Mouse (Mus musculus) ovary, adult 18-20 months (tissue): ENCODE data around the gene Apobec3.
A peak's percentile ranks its signal among the peaks of the same experiment; 100 is the strongest.

ENCODE experiments used
- DNase-seq: peaks from one replicate; pipeline ENCODE4 v3.0.0; 2022; ENCODE audit warnings: low spot score, mixed read lengths

The Apobec3 gene

GRCm38 (mm10) chr15:79891436-79892212 is at the start of gene Apobec3:
Apobec3 (plus strand) TSS chr15:79891659.
- peak; percentile 50 for DNase-seq

- DNase-seq: no peak
Measured at GRCm38 (mm10) chr15:79842985-79843384, 48.5 kb upstream of the Apobec3 start.

- no peak for DNase-seq
Measured at GRCm38 (mm10) chr15:79845986-79846385, 45.5 kb upstream of the Apobec3 start.

GRCm38 (mm10) chr15:79847100-79847499 is 44.4 kb upstream of the Apobec3 start:
- no peak for DNase-seq

- no peak for DNase-seq
Measured at GRCm38 (mm10) chr15:79850143-79850542, 41.3 kb upstream of the Apobec3 start.

- DNase-seq: no peak
Measured at GRCm38 (mm10) chr15:79858979-79859378, 32.5 kb upstream of the Apobec3 start.

- no peak for DNase-seq
Measured at GRCm38 (mm10) chr15:79859821-79860220, 31.6 kb upstream of the Apobec3 start.

GRCm38 (mm10) chr15:79867260-79868002 is 24.0 kb upstream of the Apobec3 start:
- no peak for DNase-seq

GRCm38 (mm10) chr15:79873545-79873944 is 17.9 kb upstream of the Apobec3 start:
- no peak for DNase-seq

- DNase-seq: no peak
Measured at GRCm38 (mm10) chr15:79873995-79874394, 17.5 kb upstream of the Apobec3 start.

- DNase-seq: no peak
Measured at GRCm38 (mm10) chr15:79875261-79875995, 16.0 kb upstream of the Apobec3 start.

GRCm38 (mm10) chr15:79878725-79879136 is 12.7 kb upstream of the Apobec3 start:
- DNase-seq: no peak

- DNase-seq: peak; percentile 89
Measured at GRCm38 (mm10) chr15:79879319-79879718, 12.1 kb upstream of the Apobec3 start.

GRCm38 (mm10) chr15:79880477-79880876 is 11.0 kb upstream of the Apobec3 start:
- no peak for DNase-seq

- no peak for DNase-seq
Measured at GRCm38 (mm10) chr15:79882623-79883267, 8.7 kb upstream of the Apobec3 start.

- DNase-seq: peak; percentile 82
Measured at GRCm38 (mm10) chr15:79883352-79883822, 8.1 kb upstream of the Apobec3 start.

GRCm38 (mm10) chr15:79884820-79885219 is 6.6 kb upstream of the Apobec3 start:
- DNase-seq: no peak

- DNase-seq: peak; percentile 65
Measured at GRCm38 (mm10) chr15:79892213-79892541, 718 bp downstream of the Apobec3 start.

- no peak for DNase-seq
Measured at GRCm38 (mm10) chr15:79892995-79893823, 1.8 kb downstream of the Apobec3 start.

- no peak for DNase-seq
Measured at GRCm38 (mm10) chr15:79893824-79894123, 2.3 kb downstream of the Apobec3 start.

- no peak for DNase-seq
Measured at GRCm38 (mm10) chr15:79894343-79894742, 2.9 kb downstream of the Apobec3 start.
